Mouse (Mus musculus) stomach, postnatal 0 days (tissue): ENCODE results near the gene Nsl1.

Source experiments
- CTCF ChIP-seq: IDR thresholded peaks from 2 replicates; pipeline ENCODE4 v1.5.1; 2016; ENCODE audit warnings: antibody characterized with exemption, low read depth, mild to moderate bottlenecking, moderate library complexity
- EP300 ChIP-seq: optimal IDR thresholded peaks from 2 replicates; pipeline ENCODE3; 2016; ENCODE audit warnings: antibody characterized with exemption

GRCm38 (mm10) chr1:191105246-191105645 is 42.4 kb downstream of the Nsl1 start:
- TF ChIP-seq CTCF (no peak), EP300 (no peak)
